Mouse (Mus musculus) liver, adult 2 months (tissue): Measurements from ENCODE around the gene Gse1.

Source experiments
- CTCF ChIP-seq: fragments of 200-500 bp; IDR thresholded peaks from 2 replicates; pipeline ENCODE4 v1.5.1; 2011; ENCODE audit warnings: low read depth, low read length, control low read depth
- POLR2A ChIP-seq: fragments of 200-500 bp; IDR thresholded peaks from 2 replicates; pipeline ENCODE4 v1.6.1; 2011; ENCODE audit warnings: low read length, control low read depth; ENCODE audit not compliant: insufficient read depth; ENCODE audit errors: extremely low read depth

DNA sequence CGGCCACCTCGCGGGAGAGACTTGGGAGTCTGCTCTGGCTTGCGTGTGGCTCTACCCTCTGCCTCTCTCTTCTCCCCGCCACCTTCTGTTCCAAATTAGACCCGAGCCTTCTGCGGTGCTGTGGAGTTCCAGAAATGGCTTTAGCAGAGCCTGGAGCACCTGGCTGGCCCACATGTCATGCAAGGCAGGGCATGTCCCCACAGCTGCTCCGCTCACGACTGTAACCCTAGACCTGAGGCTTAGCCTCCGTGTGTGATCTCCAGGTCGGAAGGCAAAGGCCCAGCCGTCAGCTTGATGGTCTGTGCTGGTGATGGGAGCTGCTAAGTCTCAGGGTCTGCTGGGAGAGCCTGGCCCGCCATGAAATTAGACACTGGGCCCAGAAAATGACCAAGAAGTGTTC is 30.9 kb downstream of the Gse1 start:
- TF ChIP-seq CTCF = no peak
- no peak for TF ChIP-seq POLR2A
